Mouse (Mus musculus) megakaryocyte, embryonic 14.5 days (primary cell): ENCODE measurements around the gene Zfp72. TPM values are rescaled to one million over a fixed set of nuclear protein-coding genes. Genes with fewer than 3 reads are reported as not detected.

ENCODE experiments used
- H3K27me3 ChIP-seq: replicated peaks from 2 replicates; pipeline ENCODE3; 2012; ENCODE audit warnings: inconsistent platforms
- H3K36me3 ChIP-seq: replicated peaks from 2 replicates; pipeline ENCODE3; 2012; ENCODE audit warnings: low read length, inconsistent platforms, mixed read lengths
- H3K4me1 ChIP-seq: 2 replicates; pipeline ENCODE4 v1.6.1; 2012; ENCODE audit warnings: inconsistent platforms
- H3K4me3 ChIP-seq: replicated peaks from 2 replicates; pipeline ENCODE3; 2012; ENCODE audit warnings: moderate library complexity, mild to moderate bottlenecking, inconsistent platforms
- H3K9me3 ChIP-seq: 2 replicates; pipeline ENCODE4 v1.6.1; 2012; ENCODE audit warnings: inconsistent platforms
- FLI1 ChIP-seq: IDR thresholded peaks from 2 replicates; pipeline ENCODE4 v1.6.1; 2012; ENCODE audit warnings: low read length, inconsistent platforms, mixed read lengths
- GATA1 ChIP-seq: IDR thresholded peaks from 3 replicates; pipeline ENCODE4 v1.6.1; 2012; ENCODE audit warnings: mixed read lengths, low read length, inconsistent platforms, borderline replicate concordance
- polyA plus RNA-seq: library from polyadenylated mRNA; stranded (reverse); fragments of >175 nt; gene quantifications from 2 replicates; pipeline ENCODE4 v1.2.3, GENCODE M21; 2012; ENCODE audit warnings: low replicate concordance; ENCODE audit not compliant: insufficient read depth

The Zfp72 gene
- polyA plus RNA-seq, 1 experiment = not detected

DNA sequence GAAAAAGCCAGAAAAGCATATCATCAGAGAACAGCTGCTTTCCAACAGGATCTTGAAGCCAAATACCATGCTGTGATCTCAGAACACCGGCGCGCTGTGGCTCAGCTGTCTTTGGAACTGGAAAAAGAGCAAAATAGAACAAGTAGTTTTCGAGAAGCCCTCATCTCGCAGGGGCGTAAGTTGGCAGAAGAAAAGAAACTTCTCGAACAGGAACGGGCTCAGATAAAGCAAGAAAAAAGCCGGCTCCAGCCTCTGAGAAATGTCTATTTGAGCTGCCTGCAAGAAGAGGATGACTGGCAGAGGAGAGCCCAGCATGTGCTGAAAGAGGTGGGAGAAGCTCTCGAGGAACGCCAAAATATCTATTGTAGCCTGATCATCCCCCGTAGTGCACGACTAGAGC lies 34.1 kb downstream of the Zfp72 start:
- Histone ChIP-seq H3K36me3 (peaks cover 89% of the 10 kb centered on the region), H3K4me1 (peaks cover 15% of the 10 kb centered on the region; the same call in 1 of the 2 replicates), H3K4me3 (no peak overlapping the region), H3K9me3 (no peaks in the 10 kb centered on the region), H3K27me3 (no peaks in the 10 kb centered on the region)
- TF ChIP-seq FLI1 (no peak), GATA1 (no peak)

DNA sequence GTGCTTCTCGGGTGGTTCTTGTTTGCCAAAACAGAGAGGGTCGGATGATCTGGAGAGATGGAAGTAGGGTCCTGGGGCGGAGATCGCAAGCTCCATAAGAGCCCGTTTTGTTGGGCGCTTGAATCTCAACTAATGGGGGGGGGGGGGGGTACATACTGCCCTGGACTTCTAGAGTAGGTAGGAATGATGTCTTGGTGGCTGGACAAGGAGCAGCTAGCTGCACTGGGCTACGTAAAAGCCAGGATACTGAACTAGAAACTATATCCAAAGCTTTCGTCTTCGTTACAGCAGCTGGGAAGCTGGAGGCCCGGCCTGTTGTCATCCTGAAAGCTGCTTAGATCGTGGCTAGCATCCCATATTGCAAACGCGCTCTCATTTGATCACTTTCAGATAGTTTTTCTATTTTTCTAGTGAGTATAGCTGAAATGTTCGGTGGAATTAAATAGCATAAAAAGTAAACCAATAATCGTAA lies 40.2 kb downstream of the Zfp72 start:
- Histone ChIP-seq H3K27me3 (no peaks in the 10 kb centered on the region), H3K4me3 (peak overlapping the region; percentile 93), H3K9me3 (no peaks in the 10 kb centered on the region), H3K36me3 (peaks cover 29% of the 10 kb centered on the region), H3K4me1 (peaks cover 28% of the 10 kb centered on the region; the same call in 1 of the 2 replicates)
- no peak for TF ChIP-seq FLI1
- no peak for TF ChIP-seq GATA1

DNA sequence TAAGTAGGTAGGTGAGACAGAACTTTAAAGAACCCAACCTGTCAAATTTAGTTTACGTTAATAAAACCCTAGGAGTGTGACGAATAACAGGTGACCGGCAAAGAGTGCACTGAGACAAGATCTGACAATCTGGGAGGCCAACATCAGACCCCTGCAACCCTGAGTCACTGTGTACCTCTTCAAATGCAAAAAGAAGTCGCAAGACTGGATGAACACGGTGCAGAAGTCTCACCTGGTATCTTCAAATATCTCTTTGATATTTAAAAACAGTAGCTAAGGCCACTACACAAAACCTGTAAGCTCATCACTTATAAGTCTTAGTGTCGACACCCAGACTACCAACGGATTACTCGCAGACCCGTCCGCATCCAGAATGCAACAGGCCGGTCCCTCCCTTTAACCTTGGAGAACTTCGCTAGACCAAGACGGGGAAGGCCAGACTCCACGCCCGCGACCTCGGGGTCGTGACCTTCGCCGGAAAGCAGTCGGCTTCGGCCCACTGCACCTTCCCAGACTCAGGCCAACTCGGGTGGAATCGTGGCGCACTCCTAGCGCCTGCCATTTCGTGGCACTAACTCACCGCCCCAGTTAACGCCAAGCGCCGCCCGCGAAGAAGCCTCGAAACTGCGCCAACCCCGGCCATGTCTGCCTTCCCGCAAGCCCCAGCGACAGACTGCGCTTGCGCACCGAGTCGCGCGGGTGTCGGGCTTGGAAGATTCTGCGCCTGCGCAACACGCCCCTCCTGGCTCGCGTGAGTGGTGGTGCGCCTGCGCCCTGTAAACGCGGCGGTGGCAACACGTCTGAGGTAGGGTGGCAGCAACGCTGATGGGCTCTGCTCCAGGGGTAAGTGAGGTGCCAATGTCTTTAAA lies 40.8 kb downstream of the Zfp72 start, which contains the start of the genes Sdha and Ccdc127:
Gene Sdha, minus strand, starts transcription at position 715 of the 869 bp plus-strand sequence.
Gene Ccdc127, plus strand, starts transcription at position 744 of the 869 bp plus-strand sequence.
- TF ChIP-seq GATA1 (no peak), FLI1 (no peak)
- peak within 1 kb of the TSS; percentile 93 for H3K4me3 ChIP-seq
- no peaks in the 10 kb centered on the region for H3K27me3 ChIP-seq

DNA sequence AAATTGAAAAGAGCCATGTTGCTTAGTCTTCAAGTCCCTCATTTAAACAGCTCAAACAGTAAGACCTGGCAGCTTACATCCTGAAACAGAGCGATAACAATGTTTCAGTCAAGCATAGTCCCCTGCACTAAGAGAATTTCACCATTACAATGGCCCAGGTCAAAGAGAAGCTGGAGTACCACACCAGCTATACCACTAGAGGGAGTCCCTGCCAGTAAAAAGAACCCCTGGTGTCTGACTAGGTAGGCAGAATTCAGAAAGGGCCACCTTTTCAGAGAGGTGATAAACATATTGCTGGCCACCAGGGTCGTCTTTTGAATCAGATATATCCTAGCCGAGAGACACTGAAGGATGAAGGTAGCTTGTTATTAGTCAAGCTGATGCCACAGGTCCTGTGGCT lies 49.6 kb downstream of the Zfp72 start:
- Histone ChIP-seq H3K27me3 (no peaks in the 10 kb centered on the region), H3K4me3 (no peak overlapping the region), H3K36me3 (peaks cover 92% of the 10 kb centered on the region), H3K9me3 (no peaks in the 10 kb centered on the region), H3K4me1 (no peaks in the 10 kb centered on the region; the same call in 1 of the 2 replicates)
- TF ChIP-seq GATA1 (no peak), FLI1 (no peak)

More for the DNA sequence above, 40.8 kb downstream of the Zfp72 start, which contains the start of the genes Sdha and Ccdc127:
- H3K4me1 ChIP-seq = peaks cover 28% of the 10 kb centered on the region; the same call in 1 of the 2 replicates
- H3K36me3 ChIP-seq = peaks cover 32% of the 10 kb centered on the region
- no peaks in the 10 kb centered on the region for H3K9me3 ChIP-seq

DNA sequence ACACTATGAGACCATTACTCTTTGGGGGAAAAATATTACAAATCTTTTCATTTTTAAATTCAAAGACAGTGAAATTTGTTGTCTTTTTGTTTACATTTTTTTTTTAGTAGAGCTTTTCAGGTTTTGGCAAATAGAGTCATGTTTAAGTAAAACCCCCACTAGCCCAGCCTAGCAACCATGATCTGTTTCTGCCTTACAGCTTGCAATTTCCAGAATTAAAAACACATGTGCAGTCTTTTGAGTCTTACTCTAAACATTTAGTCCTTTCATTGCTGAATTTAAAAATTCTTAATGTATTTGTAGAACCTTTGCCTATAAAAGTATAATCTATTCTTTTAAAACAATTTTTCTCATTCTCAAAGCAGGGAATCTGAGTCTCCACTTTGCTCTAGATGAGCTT lies 61.3 kb downstream of the Zfp72 start:
- Histone ChIP-seq H3K36me3 (peaks cover 85% of the 10 kb centered on the region), H3K9me3 (no peaks in the 10 kb centered on the region), H3K27me3 (no peaks in the 10 kb centered on the region), H3K4me1 (no peaks in the 10 kb centered on the region), H3K4me3 (no peak overlapping the region)
- TF ChIP-seq GATA1 = no peak
- TF ChIP-seq FLI1 = no peak

Other genes with a start within 250 kb of the Zfp72 start
- gene Exoc3, start 182.1 kb downstream of the Zfp72 start, polyA plus RNA-seq = 18.1 TPM in 1 of 2 replicates, not detected in the other
- 0.16 TPM in 1 of 2 replicates, not detected in the other for gene Ahrr, start 98.5 kb downstream of the Zfp72 start, polyA plus RNA-seq
- 41.2 and 72.5 TPM in 2 replicates for gene Pdcd6, start 73.3 kb downstream of the Zfp72 start, polyA plus RNA-seq
- 1.7 and 11.3 TPM in 2 replicates for gene Sdha, start 40.6 kb downstream of the Zfp72 start, polyA plus RNA-seq
- gene Ccdc127, start 40.5 kb downstream of the Zfp72 start, polyA plus RNA-seq = 0.39 and 0.74 TPM in 2 replicates
- not detected in 2 replicates for gene Lrrc14b, start 26.8 kb downstream of the Zfp72 start, polyA plus RNA-seq
- gene Ftl1-ps1, start 8.9 kb upstream of the Zfp72 start, polyA plus RNA-seq = 42.6 and 52.8 TPM in 2 replicates
- 1.2 TPM in 1 of 2 replicates, not detected in the other for gene Zfp825, start 103.2 kb upstream of the Zfp72 start, polyA plus RNA-seq
- 0.64 and 0.73 TPM in 2 replicates for gene Erap1, start 248.7 kb upstream of the Zfp72 start, polyA plus RNA-seq